Mouse (Mus musculus): Measurements from ENCODE around the gene BC030870. TPM values are rescaled to one million over a fixed set of nuclear protein-coding genes. Genes with fewer than 3 reads are reported as not detected.

BC030870 gene
- polyA plus RNA-seq, 1 experiment from 2014 or later, result 5.8 TPM

DNA sequence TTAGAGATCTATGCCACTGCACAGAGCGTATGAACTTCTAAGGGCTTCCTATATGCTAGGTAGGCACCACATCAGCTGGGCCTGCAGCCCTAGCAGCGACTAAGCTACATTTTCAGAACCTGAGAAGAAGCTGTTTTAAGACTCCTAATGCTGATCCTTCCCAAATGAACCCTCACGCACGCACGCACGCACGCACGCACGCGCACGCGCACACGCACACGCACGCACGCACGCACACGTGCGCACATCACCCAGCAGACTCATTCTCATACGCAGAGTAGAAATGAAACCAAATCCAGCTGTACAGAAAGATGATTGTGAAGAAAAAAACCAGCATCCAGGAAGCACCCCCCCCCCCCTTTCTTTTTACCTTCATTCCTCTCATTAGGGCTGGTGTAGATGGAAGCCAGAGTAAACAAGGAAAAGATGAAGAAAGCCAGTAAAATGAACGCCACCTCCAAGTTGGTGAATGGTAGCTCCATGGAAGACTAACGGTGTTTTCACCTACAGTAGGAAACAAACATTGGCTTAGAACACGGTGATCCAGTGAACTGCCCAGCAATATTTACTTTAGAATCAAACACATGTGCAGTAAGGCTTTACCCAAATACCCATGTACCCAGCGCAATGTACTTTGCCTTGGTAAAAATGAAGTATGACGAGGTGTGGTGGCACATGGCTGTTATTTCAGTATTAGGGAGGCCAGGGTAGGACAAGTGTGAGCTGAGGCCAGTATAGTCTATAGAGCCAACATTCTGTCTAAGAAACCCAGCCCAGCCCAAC, 21.2 kb downstream of the BC030870 start:
- 88% methylated on average over 25 of the region's 25 CpGs for WGBS
- Histone ChIP-seq H3K4me2 (replicated peaks; ENCODE audit: low read depth, low read length) (no peak overlapping the region), H3K4me3 (ENCODE audit: low read depth, low read length) (no peak overlapping the region), H3K27me3 (replicated peaks; ENCODE audit: insufficient read depth, low read length) (no peaks in the 10 kb centered on the region), H3K36me3 (ENCODE audit: insufficient read depth, low read length) (no peaks in the 10 kb centered on the region), H3K27ac (ENCODE audit: low read length) (no peak overlapping the region), H3K9ac (replicated peaks; ENCODE audit: low read depth) (no peak overlapping the region), H3K4me1 (ENCODE audit: insufficient read depth, low read depth, low read length) (no peaks in the 10 kb centered on the region), H3K9me3 (ENCODE audit: low read length) (no peaks in the 10 kb centered on the region)
- ATAC-seq (no peak), DNase-seq (ENCODE audit: low spot score) (no peak)
- TF ChIP-seq CTCF (IDR thresholded peaks at IDR 0.05), result no peak
- no peak for TF ChIP-seq EP300 (IDR thresholded peaks at IDR 0.05)

- H3K9ac ChIP-seq (replicated peaks; ENCODE audit: low read depth), result no peak overlapping the region
- no peaks in the 10 kb centered on the region for H3K36me3 ChIP-seq (ENCODE audit: insufficient read depth, low read length)
- no peak overlapping the region for H3K4me2 ChIP-seq (replicated peaks; ENCODE audit: low read depth, low read length)
- no peak overlapping the region for H3K27ac ChIP-seq (ENCODE audit: low read length)
- no peak overlapping the region for H3K4me3 ChIP-seq (ENCODE audit: low read depth, low read length)
- H3K9me3 ChIP-seq (ENCODE audit: low read length), result no peaks in the 10 kb centered on the region
- no peaks in the 10 kb centered on the region for H3K4me1 ChIP-seq (ENCODE audit: insufficient read depth, low read depth, low read length)
- WGBS, result 50% methylated on average over 4 of the region's 4 CpGs
- no peak for DNase-seq (ENCODE audit: low spot score)
- no peak for ATAC-seq
- no peaks in the 10 kb centered on the region for H3K27me3 ChIP-seq (replicated peaks; ENCODE audit: insufficient read depth, low read length)
- TF ChIP-seq CTCF (IDR thresholded peaks at IDR 0.05), result no peak
- no peak for TF ChIP-seq EP300 (IDR thresholded peaks at IDR 0.05)
Observed at GRCm38 (mm10) chr8:65104041-65104440, 25.3 kb downstream of the BC030870 start.

GRCm38 (mm10) chr8:65103632-65104031, 25.7 kb downstream of the BC030870 start:
- TF ChIP-seq CTCF (IDR thresholded peaks at IDR 0.05), result no peak
- TF ChIP-seq EP300 (IDR thresholded peaks at IDR 0.05), result no peak
- Histone ChIP-seq H3K27me3 (replicated peaks; ENCODE audit: insufficient read depth, low read length) (no peaks in the 10 kb centered on the region), H3K27ac (ENCODE audit: low read length) (no peak overlapping the region), H3K36me3 (ENCODE audit: insufficient read depth, low read length) (no peaks in the 10 kb centered on the region), H3K4me1 (ENCODE audit: insufficient read depth, low read depth, low read length) (no peaks in the 10 kb centered on the region), H3K9ac (replicated peaks; ENCODE audit: low read depth) (no peak overlapping the region), H3K9me3 (ENCODE audit: low read length) (no peaks in the 10 kb centered on the region), H3K4me2 (replicated peaks; ENCODE audit: low read depth, low read length) (no peak overlapping the region), H3K4me3 (ENCODE audit: low read depth, low read length) (no peak overlapping the region)
- no peak for ATAC-seq
- 81% methylated on average over 7 of the region's 7 CpGs for WGBS
- no peak for DNase-seq (ENCODE audit: low spot score)

DNA sequence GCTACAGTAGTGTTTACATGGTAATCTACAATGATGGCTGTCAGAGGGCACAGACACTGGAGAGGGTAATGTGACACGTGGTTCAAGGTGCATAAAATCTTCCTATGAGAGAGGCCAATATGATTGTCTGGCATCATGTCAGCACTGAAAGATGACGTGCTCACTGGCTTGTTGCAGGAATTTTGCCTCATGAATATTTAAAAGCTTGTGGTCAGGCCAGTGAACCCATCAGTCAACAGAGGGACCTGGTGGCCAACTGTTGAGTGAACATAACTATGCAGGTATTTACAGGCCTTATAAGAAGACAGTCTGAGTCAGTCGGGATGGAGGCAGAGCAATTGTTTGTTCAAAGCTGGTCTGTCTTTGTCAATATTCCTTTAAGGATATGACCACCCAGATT, 29.6 kb downstream of the BC030870 start:
- WGBS, result 38% methylated on average over 3 of the region's 3 CpGs
- Histone ChIP-seq H3K4me3 (ENCODE audit: low read depth, low read length) (no peak overlapping the region), H3K36me3 (ENCODE audit: insufficient read depth, low read length) (no peaks in the 10 kb centered on the region), H3K27ac (ENCODE audit: low read length) (no peak overlapping the region), H3K4me1 (ENCODE audit: insufficient read depth, low read depth, low read length) (no peaks in the 10 kb centered on the region), H3K9ac (replicated peaks; ENCODE audit: low read depth) (no peak overlapping the region), H3K4me2 (replicated peaks; ENCODE audit: low read depth, low read length) (no peak overlapping the region), H3K27me3 (replicated peaks; ENCODE audit: insufficient read depth, low read length) (no peaks in the 10 kb centered on the region), H3K9me3 (ENCODE audit: low read length) (no peaks in the 10 kb centered on the region)
- no peak for DNase-seq (ENCODE audit: low spot score)
- no peak for TF ChIP-seq EP300 (IDR thresholded peaks at IDR 0.05)
- no peak for TF ChIP-seq CTCF (IDR thresholded peaks at IDR 0.05)
- no peak for ATAC-seq

DNA sequence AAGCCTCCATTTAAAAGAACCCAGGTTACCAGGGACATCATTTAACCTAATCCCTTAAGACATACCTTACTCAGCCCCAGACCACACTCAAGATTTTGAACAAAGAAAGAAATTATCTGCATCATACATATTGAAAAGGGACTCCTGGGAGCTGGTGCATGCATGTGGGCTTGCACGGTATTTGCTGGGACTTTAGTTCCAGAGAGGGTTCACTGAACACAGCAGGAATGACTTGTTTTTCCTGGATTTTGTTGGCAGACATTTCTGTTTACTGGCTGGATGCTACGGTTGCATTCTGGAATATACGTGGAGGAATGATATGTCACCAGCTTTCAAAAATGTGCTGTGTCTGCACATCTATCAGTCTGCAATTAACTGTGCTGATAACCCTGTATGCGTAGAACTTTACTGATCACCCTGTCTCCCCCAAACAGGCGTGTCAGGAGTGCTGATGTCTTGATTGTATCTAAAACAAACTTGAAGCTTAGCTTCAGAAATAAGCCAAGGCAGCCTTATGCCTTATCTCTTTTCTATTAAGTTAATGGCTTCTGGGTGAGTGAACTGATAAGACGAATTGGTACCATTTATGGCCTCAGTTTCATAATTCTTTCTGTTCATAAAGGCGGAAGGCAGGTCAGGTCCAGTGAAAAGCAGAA, 31.5 kb downstream of the BC030870 start:
- no peaks in the 10 kb centered on the region for H3K27me3 ChIP-seq (replicated peaks; ENCODE audit: insufficient read depth, low read length)
- no peak overlapping the region for H3K4me2 ChIP-seq (replicated peaks; ENCODE audit: low read depth, low read length)
- no peaks in the 10 kb centered on the region for H3K36me3 ChIP-seq (ENCODE audit: insufficient read depth, low read length)
- no peak for ATAC-seq
- no peak overlapping the region for H3K4me3 ChIP-seq (ENCODE audit: low read depth, low read length)
- H3K9ac ChIP-seq (replicated peaks; ENCODE audit: low read depth), result no peak overlapping the region
- no peak overlapping the region for H3K27ac ChIP-seq (ENCODE audit: low read length)
- H3K9me3 ChIP-seq (ENCODE audit: low read length), result no peaks in the 10 kb centered on the region
- 30% methylated on average over 7 of the region's 7 CpGs for WGBS
- no peak for DNase-seq (ENCODE audit: low spot score)
- no peak for TF ChIP-seq CTCF (IDR thresholded peaks at IDR 0.05)
- no peak for TF ChIP-seq EP300 (IDR thresholded peaks at IDR 0.05)
- no peaks in the 10 kb centered on the region for H3K4me1 ChIP-seq (ENCODE audit: insufficient read depth, low read depth, low read length)

DNA sequence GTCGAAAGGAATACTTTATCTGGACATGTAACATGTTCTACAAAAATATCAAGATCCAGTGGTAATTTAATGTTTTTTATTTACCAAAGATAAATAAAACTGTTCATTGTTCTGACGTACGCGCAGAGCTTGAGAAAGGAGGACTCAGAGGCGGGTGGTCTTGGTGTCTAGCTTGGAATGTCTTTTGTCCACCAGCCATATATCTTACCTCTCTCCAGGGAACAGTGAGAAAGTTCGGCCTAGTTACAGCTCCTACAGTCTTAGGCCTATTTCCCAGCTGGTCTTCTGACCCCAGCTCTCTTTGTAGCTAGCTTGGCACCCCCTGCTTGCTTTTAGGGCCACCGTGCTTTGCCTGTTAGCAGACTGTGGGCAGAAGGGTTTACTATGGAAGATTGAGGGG, 39.6 kb downstream of the BC030870 start:
- Histone ChIP-seq H3K36me3 (ENCODE audit: insufficient read depth, low read length) (no peaks in the 10 kb centered on the region), H3K4me2 (replicated peaks; ENCODE audit: low read depth, low read length) (no peak overlapping the region), H3K9me3 (ENCODE audit: low read length) (no peaks in the 10 kb centered on the region), H3K9ac (replicated peaks; ENCODE audit: low read depth) (no peak overlapping the region), H3K4me3 (ENCODE audit: low read depth, low read length) (no peak overlapping the region), H3K4me1 (ENCODE audit: insufficient read depth, low read depth, low read length) (no peaks in the 10 kb centered on the region), H3K27me3 (replicated peaks; ENCODE audit: insufficient read depth, low read length) (no peaks in the 10 kb centered on the region), H3K27ac (ENCODE audit: low read length) (no peak overlapping the region)
- ATAC-seq, result no peak
- TF ChIP-seq EP300 (IDR thresholded peaks at IDR 0.05), result no peak
- no peak for TF ChIP-seq CTCF (IDR thresholded peaks at IDR 0.05)
- DNase-seq (ENCODE audit: low spot score), result no peak
- WGBS, result 66% methylated on average over 7 of the region's 7 CpGs

Measured in lung, postnatal 0 days (tissue).